Mouse (Mus musculus) embryonic stem cell, embryonic (primary cell): ENCODE measurements around the gene Btg3.

ENCODE experiments used
- CTCF ChIA-PET, 4 experiments: fragments of 300-600 bp in 2 of 4; fragments of 350-600 bp in 2 of 4; sonication (Branson Sonifier 250); formaldehyde crosslinking; loops; one replicate each; lab custom pipeline; 2022; ENCODE audit warnings: inconsistent platforms in 2 of 4; lab: Charles Lee
- POLR2A ChIA-PET, 4 experiments: fragments of 300-600 bp in 2 of 4; fragments of 350-600 bp in 2 of 4; sonication (Branson Sonifier 250); formaldehyde crosslinking; loops; one replicate each; lab custom pipeline; 2022; ENCODE audit warnings: antibody characterized with exemption in 4 of 4, inconsistent platforms in 1 of 4; lab: Charles Lee

The Btg3 gene

DNA sequence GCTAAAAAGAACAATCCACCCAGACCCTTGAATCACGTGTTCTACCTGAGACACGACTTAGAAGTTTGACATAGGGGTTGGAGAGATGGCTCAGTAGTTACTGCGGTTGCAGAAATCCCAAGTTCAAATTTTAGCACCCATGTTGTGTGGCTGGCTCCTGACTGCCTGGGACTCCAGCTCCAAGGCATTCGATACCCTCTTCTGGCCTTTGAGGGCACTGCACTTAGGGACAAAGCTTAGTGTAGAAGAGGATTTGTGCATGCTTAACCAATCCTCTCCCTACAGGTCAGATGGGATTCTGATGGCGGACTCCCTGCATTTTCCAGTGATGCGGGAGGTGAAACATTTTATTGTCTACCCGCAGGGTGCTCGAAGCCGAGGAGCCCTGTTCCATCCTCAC, 60.1 kb downstream of the Btg3 start:
- POLR2A ChIA-PET, result interaction anchor here in 3 of 4 experiments (0.7 to 2.0 kb wide), 9 partner anchors 9 to 52 kb away, joined by 3 to 11 read pairs (median 5); partner anchors contain the start of gene Cxadr (in 2 of the 3)
- CTCF ChIA-PET, result interaction anchor here (0.6 to 2.2 kb wide), 22 partner anchors 9 to 121 kb away, joined by 3 to 38 read pairs (median 4); partner anchors contain the start of gene Cxadr (in 2 of the 4)

DNA sequence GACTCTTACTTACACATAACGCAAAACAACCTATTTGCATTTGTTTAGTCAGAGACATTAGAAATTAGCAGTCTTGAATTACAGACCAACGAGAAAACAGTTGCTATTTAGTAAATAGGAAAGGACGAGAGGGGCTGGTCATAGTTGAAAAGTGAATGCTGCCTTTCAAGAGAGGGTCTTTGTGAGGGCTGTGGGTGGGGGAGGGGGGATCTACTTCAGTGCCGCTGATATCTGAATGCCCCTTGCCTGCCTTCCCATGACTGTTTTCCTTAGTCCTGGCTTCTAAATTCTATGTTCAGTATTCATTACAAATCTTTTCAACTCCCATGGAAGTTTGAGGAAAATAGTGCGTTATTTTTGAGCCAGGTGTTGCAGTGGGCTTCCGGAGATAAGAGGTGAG, 63.0 kb downstream of the Btg3 start:
- CTCF ChIA-PET, result no interaction called here
- POLR2A ChIA-PET, result interaction anchor here in 1 of 4 experiments (0.6 to 1.0 kb wide), 2 partner anchors 11 to 61 kb away, joined by 3 to 4 read pairs; no protein-coding TSS in a partner anchor

DNA sequence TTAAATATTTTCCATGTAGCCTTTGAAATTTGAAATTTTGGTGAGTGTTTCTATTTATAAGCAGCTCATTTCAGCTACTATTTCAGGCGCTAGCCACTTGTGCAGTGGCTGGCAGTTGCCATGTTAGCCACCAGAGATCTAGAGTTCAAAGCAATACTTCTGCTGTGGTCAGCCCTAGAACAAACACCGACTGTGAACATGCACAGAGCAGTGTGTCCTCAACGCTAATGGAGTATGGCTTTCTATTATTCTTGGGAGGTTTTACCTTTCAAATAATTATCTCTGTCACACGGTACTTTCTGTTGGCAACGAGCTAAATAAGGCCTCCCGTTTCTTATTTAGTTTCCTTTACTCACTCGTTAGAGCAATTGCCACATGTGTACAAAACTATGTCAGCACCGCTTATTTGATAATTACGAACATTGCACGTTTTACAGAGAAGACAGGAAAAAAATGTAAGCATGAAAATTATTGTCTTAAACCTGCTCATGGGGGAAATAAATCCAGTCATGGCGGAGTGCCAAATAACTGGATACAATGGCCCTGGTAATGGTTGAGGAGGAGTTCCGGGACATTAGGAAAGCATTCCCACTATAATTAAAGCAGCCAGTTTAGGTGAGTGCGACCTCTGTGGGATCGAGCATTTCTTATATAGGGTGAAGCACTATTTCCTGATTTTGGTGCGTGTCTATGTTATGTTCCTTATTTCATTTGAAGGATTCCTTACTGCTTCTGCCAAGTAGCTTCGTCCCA, 63.7 kb downstream of the Btg3 start:
- CTCF ChIA-PET, result interaction anchor here in 1 of 4 experiments (0.6 kb wide), 1 partner anchor 23 kb away, joined by 9 read pairs; no protein-coding TSS in a partner anchor
- POLR2A ChIA-PET, result interaction anchor here in 1 of 4 experiments (0.6 to 1.0 kb wide), 2 partner anchors 11 to 62 kb away, joined by 3 to 4 read pairs; no protein-coding TSS in a partner anchor

DNA sequence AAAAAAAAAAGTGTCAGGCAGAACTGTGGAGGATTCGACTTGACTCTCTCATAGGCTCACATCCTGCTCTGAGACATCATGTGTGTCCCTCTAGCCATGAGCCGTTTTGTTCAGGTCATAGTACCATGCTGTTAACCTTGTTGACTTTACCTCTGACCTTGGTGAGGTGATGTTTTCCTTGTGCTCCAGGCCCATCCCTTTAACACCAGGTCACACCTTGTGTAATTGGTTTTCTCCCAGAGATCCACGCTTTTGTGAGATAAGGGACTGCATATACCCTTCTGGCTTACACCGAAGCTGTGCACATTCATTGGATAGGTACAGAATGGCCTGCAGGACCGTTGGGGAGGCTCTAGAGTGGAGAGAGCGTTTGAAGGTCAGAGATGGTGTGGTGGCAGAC, 67.7 kb downstream of the Btg3 start:
- ChIA-PET POLR2A (interaction anchor here in 1 of 4 experiments (2.6 kb wide), 1 partner anchor 45 kb away, joined by 8 read pairs; no protein-coding TSS in a partner anchor), CTCF (no interaction called here)

DNA sequence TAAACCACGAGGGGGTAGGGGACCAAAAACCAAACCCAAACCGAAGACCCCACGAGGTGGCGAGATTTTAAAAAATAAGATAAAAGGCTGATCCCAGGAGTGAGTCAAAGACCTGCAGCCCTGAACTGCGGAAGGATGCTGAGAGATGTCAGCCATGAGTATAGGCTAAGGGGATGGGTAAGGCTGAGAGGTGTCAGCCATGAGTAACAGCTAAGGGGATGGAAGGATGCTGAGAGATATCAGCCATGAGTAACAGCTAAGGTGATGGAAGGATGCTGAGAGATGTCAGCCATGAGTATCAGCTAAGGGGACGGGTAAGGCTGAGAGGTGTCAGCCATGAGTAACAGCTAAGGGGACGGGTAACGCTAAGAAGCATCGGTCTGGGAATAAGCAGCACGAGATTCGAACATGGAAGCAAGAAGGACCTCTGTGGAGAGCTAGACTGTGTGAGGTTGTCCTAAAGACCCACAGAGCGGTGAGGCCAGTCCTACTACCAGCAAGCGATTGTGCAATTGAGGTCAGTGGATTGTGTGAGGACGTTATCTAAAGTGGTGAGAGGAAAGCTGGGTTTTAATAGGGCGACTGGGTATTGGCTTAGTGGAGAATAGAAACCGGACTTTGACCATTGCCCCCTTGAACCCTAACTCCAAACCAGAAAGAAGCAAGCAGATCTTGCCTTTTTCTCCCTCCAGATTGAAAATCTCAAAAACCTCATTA, 69.4 kb downstream of the Btg3 start:
- CTCF ChIA-PET, result no interaction called here
- POLR2A ChIA-PET, result interaction anchor here in 1 of 4 experiments (1.1 kb wide), 1 partner anchor 9 kb away, joined by 3 read pairs; no protein-coding TSS in a partner anchor

DNA sequence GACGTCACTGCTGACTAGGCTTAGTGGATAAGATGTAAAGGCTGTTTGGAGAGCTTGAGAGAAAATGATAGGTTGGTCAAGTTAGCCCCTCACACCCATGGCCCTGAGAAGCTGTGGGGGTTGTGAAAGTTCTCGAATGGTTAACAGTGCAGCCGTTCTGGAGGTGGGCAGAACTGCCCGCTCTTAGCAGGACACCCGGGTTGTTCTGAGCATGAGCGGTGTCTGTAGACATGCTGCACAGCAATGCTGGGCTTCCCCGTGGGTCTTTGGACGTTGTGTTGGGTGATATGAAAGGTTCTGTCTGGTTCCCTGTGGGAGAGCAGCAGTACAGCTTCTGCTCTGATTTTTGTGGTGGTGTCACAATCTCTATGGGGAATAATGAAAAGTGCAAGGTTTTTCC, 70.4 kb downstream of the Btg3 start:
- CTCF ChIA-PET, result no interaction called here
- POLR2A ChIA-PET, result interaction anchor here in 2 of 4 experiments (1.2 to 1.5 kb wide), 3 partner anchors 11 to 71 kb away, joined by 3 to 6 read pairs (median 4); partner anchors contain the start of gene Btg3 (in 1 of the 2)

DNA sequence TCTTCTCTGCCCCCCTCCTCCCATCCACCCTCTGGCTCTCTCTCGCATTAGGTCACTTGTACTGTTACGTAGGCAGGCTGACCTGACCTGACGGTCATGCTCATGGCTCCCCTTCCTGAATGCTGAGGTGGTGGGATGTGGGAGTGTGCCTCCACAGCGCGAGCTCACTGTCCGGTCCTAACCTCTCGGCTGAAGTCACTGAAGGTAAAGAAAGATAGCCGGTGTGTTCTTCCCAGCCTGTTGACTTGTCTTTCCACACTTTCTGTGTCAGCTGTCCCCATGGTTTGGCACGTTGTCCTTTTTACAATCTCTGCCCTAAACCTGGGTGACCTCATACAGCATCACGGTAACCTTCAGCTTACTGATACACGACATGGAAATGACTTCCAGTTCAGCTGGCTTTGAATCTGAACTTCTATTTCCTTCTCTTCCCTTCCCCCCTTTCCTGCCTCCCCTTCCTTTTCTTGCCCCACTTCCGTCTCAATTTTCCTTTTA, 71.3 kb downstream of the Btg3 start:
- ChIA-PET CTCF (no interaction called here), POLR2A (interaction anchor here in 2 of 4 experiments (1.2 to 1.5 kb wide), 5 partner anchors 12 to 72 kb away, joined by 3 to 6 read pairs (median 3); partner anchors contain the start of gene Btg3 (in 1 of the 2))

DNA sequence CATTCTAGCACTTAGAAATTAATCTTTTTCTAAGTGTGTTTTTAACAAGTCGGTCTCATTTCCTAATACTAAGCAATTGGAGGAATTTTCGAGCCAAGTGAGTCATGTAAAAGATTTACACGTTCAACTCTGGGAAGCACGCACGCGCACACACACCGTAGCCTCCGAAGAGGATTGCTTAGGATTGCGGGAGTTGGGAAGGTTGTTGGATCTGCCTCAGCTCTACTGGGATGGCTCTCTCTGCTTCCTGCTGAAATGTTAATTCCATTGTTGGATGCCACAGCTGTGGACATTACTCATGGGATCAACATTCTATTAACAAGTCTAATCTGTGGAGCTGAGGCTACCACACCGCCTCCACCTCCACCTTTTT, 74.3 kb downstream of the Btg3 start:
- CTCF ChIA-PET, result interaction anchor here in 2 of 4 experiments (1.5 to 2.4 kb wide), 3 partner anchors 14 to 104 kb away, joined by 4 to 17 read pairs (median 7); no protein-coding TSS in a partner anchor
- POLR2A ChIA-PET, result interaction anchor here (0.6 to 3.1 kb wide), 18 partner anchors 11 to 258 kb away, joined by 3 to 35 read pairs (median 4); no protein-coding TSS in a partner anchor

DNA sequence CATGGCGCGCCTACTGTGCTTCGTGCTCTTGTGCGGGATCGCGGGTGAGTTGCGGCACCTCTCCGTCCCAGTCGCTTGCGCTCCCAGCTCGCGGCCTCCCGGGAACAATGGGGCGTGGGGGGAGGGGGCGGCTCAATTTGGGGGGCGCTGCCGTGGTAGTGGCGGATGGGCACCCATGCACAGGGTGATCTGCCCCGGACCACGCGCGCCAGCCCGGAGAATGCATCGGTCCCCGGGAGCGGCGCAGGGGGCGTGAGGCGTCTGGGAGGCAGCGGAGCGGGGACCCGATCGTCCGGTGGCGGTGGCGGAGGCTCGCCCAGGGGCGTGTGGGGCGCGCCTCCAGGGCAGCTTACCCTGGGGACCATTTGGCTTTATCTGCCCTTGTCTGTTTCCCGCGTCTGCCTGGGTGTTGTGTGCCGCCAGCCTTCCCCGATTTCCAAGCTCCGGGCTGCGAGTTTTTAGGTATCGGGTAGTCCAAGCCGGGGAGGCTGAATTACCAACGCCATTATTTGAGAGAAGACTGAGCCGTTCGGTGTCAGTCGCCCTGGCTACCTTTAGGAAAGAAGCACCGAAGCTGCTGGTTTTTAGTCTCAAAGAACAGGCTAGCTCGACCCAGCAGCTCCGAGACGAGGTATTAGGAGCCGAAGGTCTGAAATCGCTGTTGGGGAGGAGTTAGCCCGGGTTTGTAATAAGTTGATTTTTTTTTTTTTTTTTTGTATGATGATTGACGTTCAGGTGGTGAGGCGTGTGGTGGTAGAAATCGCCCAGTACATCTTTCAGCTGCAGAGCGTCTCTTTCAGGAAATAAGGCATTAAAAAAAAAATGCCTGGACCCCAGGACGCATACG, 74.9 kb downstream of the Btg3 start:
- ChIA-PET POLR2A (interaction anchor here (0.5 to 3.1 kb wide), 42 partner anchors 9 to 1257 kb away, joined by 3 to 35 read pairs (median 4); no protein-coding TSS in a partner anchor), CTCF (interaction anchor here (0.7 to 2.4 kb wide), 7 partner anchors 15 to 125 kb away, joined by 3 to 17 read pairs (median 4); no protein-coding TSS in a partner anchor)

DNA sequence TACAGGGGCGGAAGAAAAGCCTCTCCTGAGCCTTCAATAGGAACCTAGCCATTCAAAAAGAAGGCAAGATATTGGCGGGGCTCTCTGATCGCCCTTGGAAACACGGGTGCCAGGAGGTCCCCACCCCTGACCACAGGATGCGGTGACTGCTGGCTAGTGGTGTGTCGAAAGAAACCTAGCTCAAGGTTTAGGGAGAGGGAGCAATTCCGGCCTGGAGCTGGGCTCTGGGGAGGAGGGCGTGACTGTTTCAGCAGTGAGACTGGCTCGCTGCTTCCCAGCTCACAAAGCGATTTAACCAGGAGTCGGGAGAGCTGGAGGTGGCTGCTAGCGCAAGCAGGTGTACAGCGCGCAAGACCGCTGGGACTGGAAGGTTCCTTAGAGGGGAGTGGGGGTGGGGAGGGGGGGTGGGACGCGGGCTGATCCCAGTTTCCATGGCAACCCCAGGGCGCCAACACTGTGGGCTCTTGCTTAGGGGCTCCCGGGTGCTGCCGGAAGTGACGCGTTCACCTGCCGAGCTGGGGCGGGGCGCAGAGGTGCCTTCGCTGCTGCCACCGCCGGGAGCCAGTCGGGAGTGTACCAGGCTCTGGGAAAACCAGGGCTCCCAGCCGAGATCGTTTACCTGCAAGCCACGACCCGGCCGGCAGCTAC, 75.7 kb downstream of the Btg3 start, which contains the start of gene Cxadr:
Cxadr (plus strand) TSS at position 307 of the 648 bp plus-strand sequence.
- CTCF ChIA-PET, result interaction anchor here in 3 of 4 experiments (1.0 to 2.4 kb wide), 6 partner anchors 15 to 103 kb away, joined by 3 to 17 read pairs (median 4); no protein-coding TSS in a partner anchor
- POLR2A ChIA-PET, result interaction anchor here (0.5 to 3.1 kb wide), 39 partner anchors 10 to 238 kb away, joined by 3 to 35 read pairs (median 4); no protein-coding TSS in a partner anchor

DNA sequence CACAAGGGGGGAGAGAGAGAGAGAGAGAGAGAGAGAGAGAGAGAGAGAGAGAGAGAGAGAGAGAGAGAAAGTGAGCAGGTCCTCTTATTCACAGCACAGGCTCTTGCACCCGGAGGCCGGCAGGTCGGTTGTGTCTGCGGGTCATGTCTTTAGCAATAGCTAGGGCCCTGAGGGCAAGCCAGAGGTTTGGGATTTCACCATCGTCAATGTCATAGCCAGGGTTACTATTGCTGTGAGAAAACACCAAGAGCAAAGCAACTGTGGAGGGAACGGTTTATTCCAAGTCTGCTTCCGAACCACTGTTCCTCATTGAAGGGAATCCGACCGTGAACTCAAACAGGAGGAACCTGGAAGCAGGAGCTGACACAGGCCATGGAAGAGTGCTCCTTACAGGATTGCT, 80.9 kb downstream of the Btg3 start:
- POLR2A ChIA-PET, result interaction anchor here in 2 of 4 experiments (0.6 to 1.3 kb wide), 3 partner anchors 21 to 148 kb away, joined by 3 to 6 read pairs (median 5); no protein-coding TSS in a partner anchor
- CTCF ChIA-PET, result interaction anchor here in 1 of 4 experiments (0.7 kb wide), 2 partner anchors 65 to 1289 kb away, joined by 4 to 6 read pairs; no protein-coding TSS in a partner anchor

DNA sequence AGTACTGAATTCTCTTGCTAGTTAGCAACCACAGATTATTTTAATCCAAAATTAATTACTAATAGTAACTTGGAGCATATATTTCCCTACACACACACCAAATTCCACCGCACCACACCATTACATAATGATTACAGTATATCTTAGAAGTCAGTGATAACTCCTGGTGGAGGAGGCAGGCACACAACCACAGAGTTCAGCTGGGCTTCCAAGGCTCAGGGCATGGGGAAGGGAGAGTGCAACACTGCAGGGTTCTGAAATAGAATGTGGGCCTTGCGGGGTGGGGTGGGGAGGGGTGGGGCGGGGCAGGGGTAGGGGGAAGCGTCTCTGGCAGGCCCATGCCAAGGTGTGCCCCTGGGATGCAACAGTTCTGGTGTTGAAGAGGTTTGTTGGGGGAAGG, 81.4 kb downstream of the Btg3 start:
- CTCF ChIA-PET, result no interaction called here
- POLR2A ChIA-PET, result interaction anchor here in 1 of 4 experiments (1.3 kb wide), 1 partner anchor 78 kb away, joined by 3 read pairs; no protein-coding TSS in a partner anchor

DNA sequence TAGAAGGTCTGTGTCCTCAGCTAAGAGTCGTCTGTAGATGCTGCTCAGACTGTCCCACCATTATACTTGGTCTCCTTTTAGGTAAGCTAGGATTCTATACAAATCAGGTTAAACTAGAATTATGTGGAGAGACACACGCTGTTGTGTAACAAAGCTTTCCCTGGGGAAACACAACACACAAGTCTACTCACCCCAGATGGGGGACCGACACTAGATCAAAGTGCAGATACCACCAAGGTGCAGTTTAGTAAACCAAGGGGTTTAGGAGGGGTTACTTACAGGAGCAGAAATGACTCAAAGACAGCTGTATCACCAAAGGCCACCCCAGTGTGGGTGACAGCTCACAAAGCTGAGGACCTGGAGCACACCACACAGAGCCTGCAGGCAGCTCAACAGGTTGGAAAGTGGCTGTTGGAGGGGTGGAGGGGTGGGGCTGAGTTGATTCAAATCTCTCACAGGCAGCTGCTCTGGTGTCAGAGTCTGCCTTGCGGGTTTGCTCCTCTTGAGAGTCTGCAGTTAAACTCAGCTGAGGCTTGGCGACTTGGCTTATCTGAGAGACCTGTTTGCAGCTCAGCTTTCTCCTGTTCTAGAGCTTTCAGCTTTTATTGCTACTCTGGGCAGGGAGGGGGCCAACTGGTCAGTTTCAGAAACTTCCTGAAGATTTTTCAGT, 82.3 kb downstream of the Btg3 start:
- ChIA-PET CTCF (no interaction called here), POLR2A (interaction anchor here in 1 of 4 experiments (1.0 kb wide), 1 partner anchor 22 kb away, joined by 6 read pairs; no protein-coding TSS in a partner anchor)

DNA sequence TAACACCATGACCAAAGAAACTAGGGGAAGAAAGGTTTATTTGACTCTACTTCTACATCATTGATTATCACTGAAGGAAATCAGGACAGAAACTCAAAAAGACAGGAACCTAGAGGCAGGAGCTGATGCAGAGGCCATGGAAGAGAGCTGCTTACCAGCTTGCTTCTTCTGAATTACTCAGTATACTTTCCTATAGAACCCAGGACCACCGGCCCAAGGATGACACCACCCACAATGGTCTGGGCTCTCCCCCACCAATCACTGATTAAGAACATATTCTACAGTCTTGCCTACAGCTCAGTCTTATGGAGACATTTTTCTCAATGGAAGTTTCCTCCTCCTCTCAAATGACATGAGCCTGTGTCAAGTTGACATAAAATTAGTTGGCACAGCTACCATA, 82.9 kb downstream of the Btg3 start:
- ChIA-PET CTCF (no interaction called here), POLR2A (interaction anchor here in 1 of 4 experiments (1.0 kb wide), 1 partner anchor 23 kb away, joined by 6 read pairs; no protein-coding TSS in a partner anchor)

DNA sequence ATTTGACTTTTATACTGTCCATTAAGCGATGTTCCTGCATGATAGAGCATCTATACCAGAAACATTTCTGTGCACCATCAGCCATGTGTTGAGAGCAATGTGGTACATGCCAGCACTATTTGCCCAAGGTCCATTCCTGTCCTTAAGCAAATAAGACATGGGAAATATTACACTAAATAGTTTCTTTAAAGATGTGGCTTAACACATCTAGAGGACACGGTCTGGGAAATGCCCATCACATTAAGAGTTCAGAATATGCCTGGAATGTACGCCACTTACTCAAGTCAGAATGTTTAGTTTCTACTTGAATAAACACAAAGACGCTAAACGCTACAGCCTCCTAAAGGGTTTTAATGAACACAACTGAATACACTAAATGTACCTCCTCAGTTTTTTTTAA, 93.8 kb downstream of the Btg3 start:
- POLR2A ChIA-PET, result interaction anchor here in 1 of 4 experiments (1.3 kb wide), 1 partner anchor 19 kb away, joined by 4 read pairs; no protein-coding TSS in a partner anchor
- CTCF ChIA-PET, result no interaction called here
